Mouse (Mus musculus): ENCODE data around the gene Il6ra.
A peak's percentile ranks its signal among the peaks of the same experiment; 100 is the strongest.
"Not testable (repeated sequence)": the region's sequence is repeated elsewhere in the genome, so short reads cannot be mapped to it uniquely, and the experiment has no call there.

Gene Il6ra

DNA sequence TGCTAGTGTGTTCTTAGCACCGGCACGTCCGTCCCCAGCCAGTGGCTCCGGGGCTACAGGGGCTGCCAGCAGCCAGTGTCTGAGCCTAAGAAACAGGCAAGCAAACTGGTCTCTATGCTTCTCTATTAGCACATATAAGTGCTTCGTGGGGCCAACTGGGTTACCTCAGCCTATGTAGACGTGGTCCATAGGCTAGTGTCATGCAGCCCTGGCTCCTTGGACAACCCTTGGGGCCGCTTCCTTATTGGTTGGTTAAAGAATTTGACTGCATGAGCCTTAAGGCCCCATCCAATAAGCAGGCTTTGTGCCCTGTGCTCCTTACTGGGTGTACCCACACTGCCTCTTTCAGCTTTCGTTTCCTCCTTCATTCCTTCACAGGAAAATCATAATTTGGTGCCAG lies 37.2 kb downstream of the Il6ra start:
- DNase-seq (ENCODE audit: low spot score in 2 of 2) = no peak

DNA sequence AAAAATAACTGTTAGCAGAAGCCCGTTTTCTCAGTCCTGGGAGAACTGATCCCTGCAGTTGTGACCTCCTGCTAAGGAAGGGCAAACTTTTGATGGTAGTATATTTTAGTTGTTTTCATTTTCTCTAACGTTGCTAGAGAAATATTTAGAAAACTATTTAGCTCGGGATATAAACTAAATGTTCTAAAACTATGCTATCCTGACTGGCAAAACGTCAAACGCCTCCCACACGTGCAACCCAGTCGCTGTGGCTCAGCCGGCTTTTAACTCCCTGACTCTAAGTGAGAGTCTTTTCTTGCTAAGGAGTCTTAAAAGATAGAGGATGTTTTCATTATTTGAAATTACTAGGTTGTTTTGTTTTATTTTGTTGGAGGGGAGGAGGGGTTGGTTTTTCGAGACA lies 38.0 kb downstream of the Il6ra start:
- DNase-seq (ENCODE audit: low spot score in 2 of 2) = no peak

DNA sequence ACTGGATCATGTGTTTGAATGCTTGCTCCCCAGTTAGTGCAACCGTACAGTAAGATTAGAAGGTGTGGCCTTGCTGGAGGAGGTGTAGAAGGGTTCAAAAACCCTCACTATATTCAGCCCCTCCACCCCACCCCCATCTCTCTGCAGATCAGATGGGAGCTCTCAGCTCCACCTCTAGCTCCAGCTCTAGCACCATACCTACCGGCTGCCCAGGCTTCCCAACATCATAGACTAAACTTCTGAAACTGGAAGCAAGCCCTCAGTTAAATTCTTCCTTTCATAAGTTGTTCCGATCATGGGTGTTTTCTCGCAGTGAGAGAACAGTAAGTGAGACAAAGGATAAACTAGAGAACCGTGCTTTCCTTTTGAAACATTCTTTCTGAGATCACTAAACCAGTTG lies 38.9 kb downstream of the Il6ra start:
- DNase-seq (ENCODE audit: low spot score in 2 of 2) = no peak

DNA sequence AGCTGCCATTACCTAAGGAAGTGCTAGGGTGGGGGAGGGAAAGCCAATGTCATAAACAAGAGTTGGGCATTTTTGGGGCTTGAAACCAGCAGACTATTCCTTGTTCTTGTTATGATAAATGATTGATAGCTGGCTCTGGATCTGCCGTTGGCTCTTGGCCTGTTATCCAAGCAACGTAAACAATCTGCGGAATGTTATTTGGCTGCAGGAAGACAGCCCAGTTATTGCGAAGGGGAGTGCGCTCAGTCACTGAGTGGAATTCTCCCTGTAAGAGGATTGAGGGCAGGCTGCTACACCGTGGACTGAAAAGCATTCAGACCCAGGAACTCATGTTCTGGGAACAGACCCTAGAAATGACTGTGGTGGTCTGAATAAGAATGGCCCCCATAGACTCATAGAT lies 40.3 kb downstream of the Il6ra start:
- no peak for DNase-seq (ENCODE audit: low spot score in 2 of 2)

DNA sequence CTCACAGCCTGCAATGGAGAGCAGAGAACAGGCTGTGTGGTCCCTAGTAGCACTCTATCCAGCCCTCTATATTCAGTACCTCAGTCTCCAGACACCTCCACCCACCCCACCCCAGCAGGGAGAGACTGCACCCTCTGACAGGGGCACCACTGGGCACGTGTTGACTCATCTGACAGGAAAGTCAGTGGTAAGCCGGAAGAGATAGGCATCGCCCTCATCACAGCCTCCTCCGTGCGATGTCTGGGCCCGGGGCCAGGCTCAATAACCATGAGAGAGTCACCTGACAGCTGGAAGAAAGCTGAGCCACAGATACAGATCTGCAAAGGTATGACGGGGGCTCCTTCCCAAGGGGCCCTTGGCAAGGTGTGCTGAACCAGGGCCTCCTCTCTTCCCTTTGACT lies 40.8 kb downstream of the Il6ra start:
- peak in 1 of 2 experiments; percentile 25 for DNase-seq (ENCODE audit: low spot score in 2 of 2)

DNA sequence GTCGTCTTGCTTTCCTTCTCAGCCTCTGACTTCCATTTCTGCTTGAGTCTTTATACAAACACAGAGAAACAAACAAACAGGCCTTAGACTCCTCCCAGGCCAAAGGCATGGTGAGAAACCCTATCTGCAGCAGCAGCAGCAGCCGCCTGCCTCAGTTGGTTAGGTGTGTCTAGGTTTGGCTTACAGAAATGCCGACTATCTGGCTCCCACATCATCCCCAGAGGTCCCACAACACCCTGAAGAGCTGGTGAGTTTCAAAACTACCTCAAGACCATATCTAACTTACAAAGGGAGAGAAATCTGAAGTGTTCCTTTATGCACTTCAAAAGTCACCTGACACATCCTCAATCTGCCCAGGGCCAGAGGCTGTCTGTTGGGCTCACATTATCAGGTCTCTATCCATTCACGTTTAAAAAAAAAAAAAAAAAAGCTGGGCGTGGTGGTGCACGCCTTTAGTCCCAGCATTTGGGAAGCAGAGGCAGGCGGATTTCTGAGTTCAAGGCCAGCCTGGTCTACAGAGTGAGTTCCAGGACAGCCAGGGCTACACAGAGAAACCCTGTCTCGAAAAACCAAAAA lies 41.6 kb downstream of the Il6ra start:
- DNase-seq (ENCODE audit: low spot score in 2 of 2) = no peak

DNA sequence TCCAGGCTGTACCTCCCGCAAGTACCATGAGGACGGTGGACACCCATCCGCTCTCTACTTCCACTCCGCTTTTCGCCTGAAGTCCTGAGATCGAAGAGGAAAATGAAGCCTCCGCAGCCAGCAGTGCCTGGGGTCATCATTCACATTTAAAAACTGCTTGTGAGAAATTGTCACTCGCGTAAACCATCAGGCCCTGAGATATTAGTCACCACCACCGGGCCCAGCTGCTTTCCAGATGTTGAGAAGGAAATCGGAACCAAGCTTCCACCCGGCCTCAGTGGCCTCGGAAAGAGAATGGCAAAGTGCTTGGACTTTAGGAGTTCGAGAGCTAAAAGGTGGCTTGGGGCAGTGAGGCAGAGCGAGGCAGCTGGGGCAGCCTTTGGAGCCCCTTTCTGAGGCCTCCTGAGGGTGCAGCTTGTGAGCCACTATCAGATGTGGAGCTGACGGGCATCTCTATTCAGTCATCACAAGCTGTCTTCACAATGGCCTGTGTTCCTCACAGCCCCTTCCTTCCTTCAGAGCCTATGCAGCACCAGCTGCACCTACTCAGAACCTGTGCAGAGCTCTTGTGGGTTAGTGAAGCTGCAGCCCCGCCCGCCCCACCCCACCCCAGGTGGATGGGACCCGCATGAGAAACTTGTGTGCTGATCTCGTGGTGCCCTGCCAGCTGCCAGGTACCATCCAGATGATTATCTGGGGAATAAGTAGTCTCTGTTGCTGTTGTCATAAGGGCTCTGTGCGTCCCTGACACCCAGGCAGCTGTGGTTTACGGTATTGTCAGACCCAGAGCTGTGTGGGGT lies 42.3 kb downstream of the Il6ra start:
- DNase-seq (ENCODE audit: low spot score in 2 of 2) = no peak

DNA sequence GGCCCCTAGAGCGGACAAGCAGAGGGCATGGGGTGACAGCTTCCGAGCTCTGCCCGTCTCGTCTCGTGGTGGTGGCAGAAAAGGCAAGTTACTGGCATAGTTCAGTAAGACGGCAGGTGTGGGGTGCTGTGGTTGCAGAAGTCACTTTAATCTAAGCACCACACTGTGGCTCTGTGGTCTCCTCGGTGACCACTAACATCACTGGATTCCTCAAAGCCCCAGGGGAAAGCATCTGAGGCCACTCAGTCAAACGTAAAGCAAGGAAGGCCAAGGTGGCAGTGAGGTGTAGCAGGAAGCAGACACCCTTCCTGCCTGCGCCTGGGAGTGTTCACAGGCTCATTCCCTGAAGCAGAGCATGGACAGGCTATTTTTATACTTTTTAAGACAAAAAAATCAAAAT lies 43.4 kb downstream of the Il6ra start:
- DNase-seq (ENCODE audit: low spot score in 2 of 2) = peak in 1 of 2 experiments; percentile 23

DNA sequence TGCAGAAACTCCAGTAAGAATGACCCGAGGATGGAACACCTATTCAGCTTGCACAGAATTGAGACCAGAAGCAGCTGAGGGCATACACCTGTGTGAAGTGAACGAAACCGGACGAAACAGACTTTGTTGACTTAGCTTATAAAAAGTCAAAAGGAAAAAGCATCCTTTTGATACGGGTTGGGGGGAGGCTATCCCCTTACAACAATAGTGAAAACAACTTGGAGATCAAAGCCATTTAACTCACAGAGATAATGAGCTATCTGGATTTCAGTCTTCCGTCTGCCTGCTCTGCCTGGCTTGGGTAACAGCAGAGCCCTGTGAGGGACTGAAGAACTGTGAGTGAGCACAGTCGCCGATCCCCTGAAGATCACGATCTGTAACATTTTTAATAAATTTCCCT lies 44.0 kb downstream of the Il6ra start:
- no peak for DNase-seq (ENCODE audit: low spot score in 2 of 2)

DNA sequence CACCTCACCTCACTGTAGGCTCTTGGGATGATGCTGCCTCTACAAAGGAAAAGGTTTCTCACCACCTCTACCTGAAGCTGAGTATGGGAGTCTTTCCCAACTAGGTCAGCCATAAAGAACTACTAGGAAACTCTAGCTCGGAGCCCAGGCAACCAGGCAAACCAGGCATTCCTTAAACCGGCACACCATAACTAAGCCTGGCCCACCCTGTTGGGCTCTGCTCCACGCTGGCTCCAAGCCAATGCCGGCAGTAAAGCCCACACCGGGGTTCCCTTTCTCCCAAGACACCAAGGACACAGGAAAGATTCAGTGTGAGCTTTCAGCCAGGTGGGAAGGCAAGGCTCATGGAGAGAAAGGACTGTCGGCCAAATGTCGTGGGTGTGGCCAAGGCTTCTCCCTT lies 44.6 kb downstream of the Il6ra start:
- DNase-seq (ENCODE audit: low spot score in 2 of 2) = no peak

DNA sequence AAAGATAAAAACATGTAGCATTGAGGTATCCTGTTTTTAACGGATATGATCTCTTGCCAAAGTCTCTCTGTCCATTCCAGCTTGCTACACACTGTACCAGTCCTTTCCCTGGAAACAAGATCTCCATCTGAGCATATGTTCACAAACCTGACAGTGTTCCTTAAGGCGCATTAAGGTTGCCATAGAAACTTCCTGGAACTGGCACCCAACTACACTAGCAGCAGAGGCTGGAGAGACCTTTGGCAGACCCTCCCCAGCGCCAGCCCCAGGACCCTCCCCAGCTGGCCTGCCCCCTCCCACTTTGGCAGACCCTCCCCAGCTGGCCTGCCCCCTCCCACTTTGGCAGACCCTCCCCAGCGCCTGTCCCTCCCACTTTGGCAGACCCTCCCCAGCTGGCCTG lies 45.3 kb downstream of the Il6ra start:
- DNase-seq (ENCODE audit: low spot score in 2 of 2) = no peak

DNA sequence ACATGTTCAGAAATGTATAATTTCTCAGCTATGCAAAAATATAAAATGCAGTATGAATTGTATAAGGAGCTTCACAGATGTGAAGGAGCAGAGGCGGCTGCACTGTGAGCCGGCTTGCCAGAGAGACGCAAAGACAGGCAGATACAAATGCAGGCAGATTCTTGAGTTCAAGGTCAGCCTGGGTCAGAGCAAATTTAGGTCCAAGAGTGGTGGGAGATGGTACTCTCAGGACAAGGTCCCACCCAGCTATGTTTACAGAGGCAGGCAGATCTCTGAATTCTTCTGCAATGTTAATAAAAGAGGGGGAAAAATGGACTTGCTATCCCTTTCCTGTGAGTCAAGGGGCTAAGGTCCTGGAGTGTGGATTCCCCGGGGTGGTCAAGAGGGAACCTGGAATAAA lies 47.2 kb downstream of the Il6ra start:
- DNase-seq (ENCODE audit: low spot score in 2 of 2) = no peak

DNA sequence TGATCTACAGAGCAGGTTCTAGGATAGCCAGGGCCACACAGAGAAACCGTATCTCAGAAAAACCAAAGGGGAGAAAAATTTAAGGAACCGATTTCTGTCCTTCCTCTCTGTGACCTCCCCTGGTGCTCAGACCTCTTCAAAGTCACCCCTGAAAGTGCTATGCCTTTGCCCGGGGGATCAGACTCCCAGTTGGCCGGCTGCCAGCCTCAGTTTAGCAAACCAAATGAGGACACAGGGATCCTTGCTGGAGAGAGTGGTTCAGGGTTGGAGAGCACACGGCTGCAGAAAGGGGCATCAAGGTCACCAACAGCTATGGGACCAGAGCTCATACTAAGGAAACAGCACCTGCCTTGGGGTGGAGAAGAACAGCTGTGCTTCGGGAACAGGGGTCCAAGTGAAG lies 48.0 kb downstream of the Il6ra start:
- DNase-seq (ENCODE audit: low spot score in 2 of 2) = no peak

DNA sequence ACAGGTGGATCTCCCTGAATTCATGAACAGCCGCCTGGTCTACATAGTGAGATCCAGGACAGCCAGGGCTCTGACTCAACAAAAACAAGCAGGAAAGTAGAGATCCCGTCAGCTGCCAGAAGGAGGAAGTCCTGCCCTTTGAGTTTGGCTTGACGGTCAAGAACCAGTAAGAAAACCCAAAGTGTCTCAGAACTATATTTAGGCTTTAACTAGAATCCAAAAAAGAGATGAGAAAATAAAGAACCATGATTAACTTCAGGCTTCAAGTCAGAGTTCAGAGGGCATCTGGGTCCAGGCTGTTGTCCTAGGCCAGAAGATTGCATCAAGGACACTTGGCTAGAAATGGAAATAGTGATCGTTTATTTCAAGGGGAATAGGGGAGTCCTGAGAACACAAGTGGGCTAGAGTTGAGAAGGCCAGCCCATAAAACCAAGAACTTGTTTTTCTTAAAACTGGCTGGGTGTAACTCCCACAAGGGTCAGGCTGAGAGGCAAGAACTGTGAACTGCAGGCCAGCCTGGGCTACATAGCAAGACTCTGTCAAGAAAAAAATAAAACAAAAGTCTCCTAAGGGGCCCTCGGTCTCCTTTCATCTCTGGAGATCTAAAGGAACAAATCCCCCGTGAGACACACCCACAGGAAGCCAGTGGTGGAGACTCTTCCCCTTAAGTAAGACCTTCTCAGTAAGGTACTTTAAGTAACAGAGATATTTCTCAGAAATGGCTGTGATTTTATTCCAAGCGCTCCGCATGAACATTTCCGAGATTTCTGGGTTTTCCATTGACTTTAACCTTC lies 49.1 kb downstream of the Il6ra start:
- DNase-seq (ENCODE audit: low spot score in 2 of 2) = no peak

DNA sequence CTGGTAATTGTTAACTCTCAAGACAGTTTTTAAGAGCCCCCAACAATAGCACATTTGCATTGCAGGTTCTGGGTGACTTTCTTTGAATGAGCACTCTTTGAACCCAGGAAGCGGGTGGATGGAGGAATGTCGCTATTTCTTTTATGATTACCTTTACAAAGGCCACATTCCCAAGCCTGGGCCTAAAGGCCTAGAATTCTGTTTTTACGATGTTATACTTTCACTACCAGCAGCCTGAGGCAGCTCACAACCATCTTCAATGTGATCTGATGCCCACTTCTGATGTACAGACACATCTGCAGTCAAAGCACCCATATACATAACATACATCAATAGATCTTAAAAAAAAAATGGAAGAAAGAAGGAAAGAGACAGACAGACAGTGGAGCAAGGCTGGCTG lies 49.7 kb downstream of the Il6ra start:
- not testable (repeated sequence) for DNase-seq (ENCODE audit: low spot score in 2 of 2)

DNA sequence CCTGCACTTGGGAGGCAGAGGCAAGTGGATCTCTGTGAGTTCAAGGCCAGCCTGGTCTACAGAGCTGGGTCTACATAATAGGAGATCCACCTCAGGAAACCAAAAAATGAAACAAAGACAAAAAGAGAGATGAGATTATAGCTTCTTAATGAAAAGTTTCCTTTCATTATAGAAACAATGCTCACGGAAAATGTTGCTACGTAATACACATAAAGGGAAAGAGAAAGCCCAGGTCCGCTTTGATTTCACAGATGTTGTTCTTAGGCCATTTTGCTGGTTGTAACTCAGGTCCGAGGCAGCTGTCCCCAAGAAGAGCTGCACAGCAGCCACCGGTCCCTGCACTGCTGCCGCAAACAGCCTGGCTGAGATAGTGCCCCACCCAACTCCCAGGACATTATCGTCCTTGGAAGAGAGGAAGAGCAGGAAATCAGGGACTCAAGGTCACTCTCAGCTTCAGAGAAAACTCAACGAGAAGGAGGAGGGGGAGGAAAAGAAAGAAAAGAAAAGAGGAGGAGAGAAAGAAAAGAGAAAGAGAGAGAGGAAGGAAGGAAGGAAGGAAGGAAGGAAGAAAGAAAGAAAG lies 50.7 kb downstream of the Il6ra start:
- DNase-seq (ENCODE audit: low spot score in 2 of 2) = no peak

DNA sequence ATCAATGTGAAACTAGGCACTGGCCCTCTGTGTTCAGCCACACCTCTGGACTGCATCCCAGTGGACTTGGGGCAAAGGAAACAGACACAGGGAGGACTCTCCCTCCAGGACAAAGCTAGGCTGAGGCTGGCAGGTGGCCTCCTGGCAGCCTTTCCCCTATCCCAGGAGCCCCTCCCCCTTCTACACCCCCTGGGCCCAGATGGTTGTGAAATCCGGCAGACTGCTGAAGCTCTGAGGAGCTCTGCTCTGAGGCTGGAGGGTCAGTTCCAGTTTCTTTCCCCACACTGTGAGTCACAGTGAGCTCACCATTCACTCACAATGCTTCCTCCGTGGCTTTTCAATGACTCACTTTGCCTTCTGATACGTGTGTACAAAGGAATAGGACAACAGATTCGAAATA lies 51.9 kb downstream of the Il6ra start:
- DNase-seq (ENCODE audit: low spot score in 2 of 2) = no peak

DNA sequence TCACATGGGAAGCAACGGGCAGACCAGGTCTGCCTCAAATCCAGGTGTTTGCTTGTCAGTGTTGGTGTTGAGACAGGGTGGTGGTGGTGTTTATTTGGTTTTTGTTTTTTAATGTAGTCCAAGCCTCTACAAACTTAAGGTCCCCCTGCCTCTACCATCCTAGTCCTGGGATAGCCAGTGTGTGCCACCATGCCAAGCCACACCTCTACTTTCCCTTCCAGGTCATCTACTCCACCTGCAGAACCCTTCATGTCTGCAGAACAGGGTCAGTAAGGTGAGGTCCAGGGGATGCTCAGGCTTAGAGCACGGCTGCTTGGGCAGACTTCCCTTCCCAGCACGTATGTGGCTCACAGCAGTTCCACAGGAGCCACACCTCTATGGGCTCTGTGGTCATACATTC lies 52.7 kb downstream of the Il6ra start:
- no peak for DNase-seq (ENCODE audit: low spot score in 2 of 2)

DNA sequence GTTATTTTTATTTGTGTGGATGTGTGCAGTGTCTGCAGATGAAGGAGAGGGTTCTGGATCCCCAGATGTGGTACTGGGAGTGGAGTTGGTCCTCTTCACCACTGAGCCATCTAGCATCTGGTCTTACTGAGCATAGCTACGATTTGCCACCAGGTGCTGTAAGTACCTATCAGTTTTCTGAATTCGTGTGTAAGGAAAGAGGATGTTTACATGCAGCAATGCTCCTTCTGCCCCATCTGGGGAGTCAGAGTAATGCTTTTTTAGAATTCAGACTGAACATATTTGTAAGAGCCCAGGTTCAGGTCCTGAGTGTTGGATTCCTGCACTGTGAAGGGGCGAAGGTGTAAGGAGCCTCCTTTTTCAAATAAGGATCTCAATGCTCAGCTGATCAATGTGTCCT lies 53.1 kb downstream of the Il6ra start:
- DNase-seq (ENCODE audit: low spot score in 2 of 2) = no peak

DNA sequence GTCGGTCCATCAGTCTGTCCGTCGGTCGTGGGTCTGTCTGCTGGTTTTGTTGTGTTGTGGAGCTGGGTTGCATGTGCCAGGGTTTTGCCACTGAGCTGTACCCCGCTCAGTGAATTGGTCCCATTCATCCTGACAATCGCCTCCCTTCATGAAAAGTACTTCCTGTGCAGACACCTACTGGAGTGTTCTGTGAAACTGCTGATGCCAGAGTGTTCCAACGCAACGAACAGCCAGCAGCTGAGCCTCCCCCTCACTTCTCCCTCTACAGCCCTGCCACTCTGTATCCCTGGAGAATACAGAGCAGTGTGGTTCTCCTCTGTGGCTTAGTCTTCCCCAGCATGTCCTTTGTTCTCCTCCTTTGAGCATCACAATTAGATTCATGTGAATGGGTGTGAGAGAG lies 54.1 kb downstream of the Il6ra start:
- no peak for DNase-seq (ENCODE audit: low spot score in 2 of 2)

DNA sequence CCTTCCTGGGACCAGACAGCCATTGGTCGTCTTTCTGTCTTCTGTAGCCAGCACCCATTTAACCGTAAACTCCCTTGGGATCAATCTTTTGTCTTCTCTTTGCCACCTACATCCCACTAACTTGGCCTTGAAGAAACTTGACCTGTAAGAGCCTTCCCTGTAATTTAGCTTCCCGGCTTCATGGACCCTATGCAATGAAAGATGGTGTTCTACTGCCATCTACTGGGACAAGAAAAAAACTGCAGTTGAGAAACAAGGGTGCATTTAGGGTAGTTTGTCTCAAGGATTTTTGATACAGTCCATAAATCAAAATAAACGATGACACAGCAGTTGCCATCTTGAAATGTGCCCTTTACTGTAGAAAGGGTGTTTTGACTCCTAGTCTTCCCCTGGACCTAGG lies 54.9 kb downstream of the Il6ra start:
- DNase-seq (ENCODE audit: low spot score in 2 of 2) = no peak

DNA sequence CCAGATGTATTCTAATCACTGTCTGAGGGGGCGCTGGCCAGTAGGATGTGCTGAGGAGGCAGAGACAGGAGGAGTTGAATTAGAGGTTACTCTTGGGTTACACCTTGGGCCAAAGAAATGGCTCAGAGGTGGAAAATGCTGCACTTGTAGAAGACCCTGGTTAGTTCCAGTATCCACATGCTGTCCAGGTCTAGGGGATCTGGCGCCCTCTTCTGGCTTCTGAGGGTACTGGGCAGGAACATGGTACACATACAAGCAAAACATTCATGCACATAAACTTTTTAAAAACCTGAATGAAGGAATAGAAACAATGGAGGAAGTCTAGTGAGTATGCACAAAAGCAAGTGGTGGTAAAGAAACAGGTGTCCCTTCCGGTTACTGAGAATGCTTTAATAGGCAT lies 55.6 kb downstream of the Il6ra start:
- no peak for DNase-seq (ENCODE audit: low spot score in 2 of 2)

DNA sequence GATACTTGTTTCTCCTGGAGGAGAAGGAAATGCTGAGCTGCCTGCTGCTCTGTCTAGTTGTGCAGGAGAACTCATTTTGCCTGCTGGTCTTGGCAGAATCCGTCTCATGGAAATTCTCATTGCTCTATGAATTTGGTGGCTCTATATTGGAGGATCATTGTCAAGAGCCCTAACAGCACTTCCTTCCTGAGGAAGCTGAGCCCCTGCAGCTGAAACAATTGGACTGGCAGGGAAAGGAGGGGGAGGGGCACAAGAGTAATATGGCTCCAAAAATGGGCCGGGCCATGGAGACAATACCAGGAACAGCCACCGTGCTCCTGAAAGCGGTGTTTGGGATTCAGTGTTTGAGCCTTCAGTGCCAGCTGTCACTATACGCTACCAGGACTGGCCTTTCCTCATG lies 59.2 kb downstream of the Il6ra start:
- DNase-seq (ENCODE audit: low spot score in 2 of 2) = no peak
